Mouse (Mus musculus) midbrain, embryonic 10.5 days (tissue): ENCODE results near the gene Ly6g5b. TPM values are rescaled to one million over a fixed set of nuclear protein-coding genes. Genes with fewer than 3 reads are reported as not detected.
"Not testable (repeated sequence)": the region's sequence is repeated elsewhere in the genome, so short reads cannot be mapped to it uniquely, and the experiment has no call there.

Experiments used
- DNase-seq: peaks from one replicate; pipeline ENCODE4 v3.0.0-alpha.2; 2017; ENCODE audit warnings: low spot score
- H3K27ac ChIP-seq: fragments of 300-500 bp; sonication (generic); replicated peaks from 2 replicates; pipeline ENCODE4 v1.5.1; 2016; ENCODE audit warnings: mild to moderate bottlenecking
- H3K27me3 ChIP-seq: fragments of 300-500 bp; sonication (generic); 2 replicates; pipeline ENCODE4 v1.6.1; 2016; ENCODE audit warnings: low read depth, mild to moderate bottlenecking; ENCODE audit not compliant: poor library complexity, severe bottlenecking
- H3K36me3 ChIP-seq: fragments of 300-500 bp; sonication (generic); 2 replicates; pipeline ENCODE4 v1.6.1; 2016; ENCODE audit warnings: mild to moderate bottlenecking, moderate library complexity
- H3K4me1 ChIP-seq: fragments of 300-500 bp; sonication (generic); 2 replicates; pipeline ENCODE4 v1.6.1; 2016
- H3K4me3 ChIP-seq: fragments of 300-500 bp; sonication (generic); 2 replicates; pipeline ENCODE4 v1.5.1; 2016; ENCODE audit warnings: mild to moderate bottlenecking, moderate library complexity
- H3K9me3 ChIP-seq: fragments of 300-500 bp; sonication (generic); replicated peaks from 2 replicates; pipeline ENCODE4 v1.6.1; 2016; ENCODE audit warnings: mild to moderate bottlenecking
- WGBS: fragments of 180-500 bp; shearing (Covaris S2); methylation state at CpG from one replicate; pipeline ENCODE4 v1.1.7; 2016; 5-methylcytosine and 5-hydroxymethylcytosine counted together
- polyA plus RNA-seq: library from polyadenylated mRNA; unstranded; fragments of >200 nt; fragmentation: Nextera tagmentation; extraction: Ambion mirVana; gene quantifications from 2 replicates; pipeline ENCODE4 v1.2.1, GENCODE M21; 2016

The Ly6g5b gene
- polyA plus RNA-seq, 1 experiment from 2014 or later = 0.99 TPM

- peaks cover 34% of the 10 kb centered on the region for H3K36me3 ChIP-seq
- under 1% methylated on average over 66 of the region's 66 CpGs for WGBS
- H3K4me1 ChIP-seq = peaks cover 23% of the 10 kb centered on the region
- peak; percentile 93 for DNase-seq
- peak within 1 kb of the TSS; percentile 86 for H3K4me3 ChIP-seq
- no peaks in the 10 kb centered on the region for H3K27me3 ChIP-seq
- peak within 1 kb of the TSS; percentile 99 for H3K27ac ChIP-seq
- no peaks in the 10 kb centered on the region for H3K9me3 ChIP-seq
Observed at GRCm38 (mm10) chr17:35134801-35135590, 19.8 kb upstream of the Ly6g5b start, which contains the start of gene Bag6. Bag6 (plus strand) TSS chr17:35135178.

GRCm38 (mm10) chr17:35133517-35133916, 18.3 kb upstream of the Ly6g5b start:
- peak overlapping the region; percentile 8; the same call in 1 of the 2 replicates for H3K4me3 ChIP-seq
- H3K4me1 ChIP-seq = peaks cover 19% of the 10 kb centered on the region
- 93% methylated on average over 7 of the region's 7 CpGs for WGBS
- DNase-seq = no peak
- no peaks in the 10 kb centered on the region for H3K27me3 ChIP-seq
- no peak overlapping the region for H3K27ac ChIP-seq
- H3K36me3 ChIP-seq = peaks cover 24% of the 10 kb centered on the region
- no peaks in the 10 kb centered on the region for H3K9me3 ChIP-seq

GRCm38 (mm10) chr17:35132174-35132560, 16.9 kb upstream of the Ly6g5b start:
- no peak overlapping the region for H3K4me3 ChIP-seq
- no peaks in the 10 kb centered on the region for H3K9me3 ChIP-seq
- no peaks in the 10 kb centered on the region for H3K27me3 ChIP-seq
- H3K27ac ChIP-seq = no peak overlapping the region
- H3K36me3 ChIP-seq = peaks cover 18% of the 10 kb centered on the region
- H3K4me1 ChIP-seq = peaks cover 23% of the 10 kb centered on the region
- WGBS = 74% methylated on average over 3 of the region's 3 CpGs
- no peak for DNase-seq

GRCm38 (mm10) chr17:35131500-35132173, 16.4 kb upstream of the Ly6g5b start, which contains the start of gene Apom:
Apom (minus strand) TSS chr17:35132050.
- Histone ChIP-seq H3K9me3 (no peaks in the 10 kb centered on the region), H3K27me3 (no peaks in the 10 kb centered on the region), H3K27ac (no peak within 1 kb of the TSS), H3K4me1 (peaks cover 23% of the 10 kb centered on the region), H3K36me3 (peaks cover 18% of the 10 kb centered on the region), H3K4me3 (peak within 1 kb of the TSS; percentile 21; the same call in 1 of the 2 replicates)
- 82% methylated on average over 15 of the region's 15 CpGs for WGBS
- no peak for DNase-seq

- peaks cover 18% of the 10 kb centered on the region for H3K36me3 ChIP-seq
- H3K9me3 ChIP-seq = no peaks in the 10 kb centered on the region
- H3K27me3 ChIP-seq = no peaks in the 10 kb centered on the region
- WGBS = 90% methylated on average over 8 of the region's 8 CpGs
- no peak overlapping the region for H3K27ac ChIP-seq
- H3K4me3 ChIP-seq = no peak overlapping the region
- peaks cover 23% of the 10 kb centered on the region for H3K4me1 ChIP-seq
- DNase-seq = no peak
Observed at GRCm38 (mm10) chr17:35131038-35131437, 15.8 kb upstream of the Ly6g5b start.

GRCm38 (mm10) chr17:35128996-35129395, 13.8 kb upstream of the Ly6g5b start:
- Histone ChIP-seq H3K27me3 (no peaks in the 10 kb centered on the region), H3K27ac (no peak overlapping the region), H3K4me3 (no peak overlapping the region), H3K9me3 (no peaks in the 10 kb centered on the region), H3K4me1 (peaks cover 29% of the 10 kb centered on the region), H3K36me3 (peaks cover 29% of the 10 kb centered on the region)
- DNase-seq = no peak
- WGBS = 76% methylated on average over 11 of the region's 11 CpGs

- peak overlapping the region; percentile 78 for H3K4me3 ChIP-seq
- 71% methylated on average over 13 of the region's 13 CpGs for WGBS
- no peak for DNase-seq
- peaks cover 37% of the 10 kb centered on the region for H3K36me3 ChIP-seq
- peaks cover 36% of the 10 kb centered on the region for H3K4me1 ChIP-seq
- H3K27me3 ChIP-seq = no peaks in the 10 kb centered on the region
- 0 out of 2 replicates have a peak overlapping the region, but pooled peaks have one; percentile 92 for H3K27ac ChIP-seq
- H3K9me3 ChIP-seq = no peaks in the 10 kb centered on the region
Observed at GRCm38 (mm10) chr17:35127017-35127416, 11.8 kb upstream of the Ly6g5b start.

- peaks cover 37% of the 10 kb centered on the region for H3K36me3 ChIP-seq
- no peaks in the 10 kb centered on the region for H3K9me3 ChIP-seq
- WGBS = under 1% methylated on average over 36 of the region's 36 CpGs
- peaks cover 41% of the 10 kb centered on the region for H3K4me1 ChIP-seq
- peak within 1 kb of the TSS; percentile 92 for H3K27ac ChIP-seq
- peak; percentile 76 for DNase-seq
- H3K27me3 ChIP-seq = no peaks in the 10 kb centered on the region
- H3K4me3 ChIP-seq = peak within 1 kb of the TSS; percentile 78
Observed at GRCm38 (mm10) chr17:35126206-35126611, 11.0 kb upstream of the Ly6g5b start, which contains the start of gene D17H6S53E. D17H6S53E (plus strand) TSS chr17:35126373.

GRCm38 (mm10) chr17:35125578-35125977, 10.3 kb upstream of the Ly6g5b start:
- H3K4me1 ChIP-seq = peaks cover 42% of the 10 kb centered on the region
- no peaks in the 10 kb centered on the region for H3K27me3 ChIP-seq
- peaks cover 37% of the 10 kb centered on the region for H3K36me3 ChIP-seq
- no peak overlapping the region for H3K27ac ChIP-seq
- DNase-seq = no peak
- peak overlapping the region; percentile 78 for H3K4me3 ChIP-seq
- no peaks in the 10 kb centered on the region for H3K9me3 ChIP-seq
- 36% methylated on average over 6 of the region's 6 CpGs for WGBS

GRCm38 (mm10) chr17:35125081-35125480, 9.9 kb upstream of the Ly6g5b start:
- peaks cover 47% of the 10 kb centered on the region for H3K4me1 ChIP-seq
- H3K27me3 ChIP-seq = no peaks in the 10 kb centered on the region
- no peak for DNase-seq
- H3K27ac ChIP-seq = no peak overlapping the region
- H3K4me3 ChIP-seq = peak overlapping the region; percentile 78; the same call in 1 of the 2 replicates
- 92% methylated on average over 1 of the region's 1 CpGs for WGBS
- H3K9me3 ChIP-seq = no peaks in the 10 kb centered on the region
- H3K36me3 ChIP-seq = peaks cover 35% of the 10 kb centered on the region

- Histone ChIP-seq H3K4me3 (0 out of 2 replicates have a peak overlapping the region, but pooled peaks have one; percentile 1), H3K36me3 (peaks cover 37% of the 10 kb centered on the region), H3K4me1 (peaks cover 53% of the 10 kb centered on the region)
- DNase-seq, H3K27ac ChIP-seq, H3K27me3 ChIP-seq, H3K9me3 ChIP-seq: not testable (repeated sequence)
- 93% methylated on average over 12 of the region's 12 CpGs for WGBS
Observed at GRCm38 (mm10) chr17:35124261-35124896, 9.2 kb upstream of the Ly6g5b start.

GRCm38 (mm10) chr17:35123287-35123686, 8.1 kb upstream of the Ly6g5b start:
- Histone ChIP-seq H3K36me3 (peaks cover 48% of the 10 kb centered on the region), H3K4me3 (peak overlapping the region; percentile 14; the same call in 1 of the 2 replicates), H3K4me1 (peaks cover 53% of the 10 kb centered on the region)
- 90% methylated on average over 9 of the region's 9 CpGs for WGBS
- H3K9me3 ChIP-seq, H3K27ac ChIP-seq, DNase-seq, H3K27me3 ChIP-seq: not testable (repeated sequence)
